In genomic region chr11:110095858-110096257, GRCm38 (mm10) we compare ENCODE assay signal across 8 mouse cellular contexts. TPM values are rescaled to one million over a fixed set of nuclear protein-coding genes. Genes with fewer than 3 reads are reported as not detected.
DNase-seq lines count a peak whose midpoint lies in the region; ATAC-seq and TF ChIP-seq lines count a peak whose summit lies in the region.
"Had no signal": no experiment of that assay in that cellular context is flagged by ENCODE, and none has a peak within 500 bp of the region (broad histone marks: within the 10 kb centered on the region; RNA-seq: fewer than 3 reads in every experiment).

Abca8a (minus strand) TSS chr11:110095978.

- H3K79me2 ChIP-seq in myocyte (ENCODE audit: control insufficient read depth, insufficient read depth): no peaks in the 10 kb centered on the region

- H3K9ac ChIP-seq in embryonic facial prominence, embryonic 14.5 days (ENCODE audit: low read depth, low read length): no peak within 1 kb of the TSS
- no peak within 1 kb of the TSS for H3K9ac ChIP-seq in heart, postnatal 0 days (replicated peaks; ENCODE audit: low read depth, low read length)
- H3K9ac ChIP-seq: heart, embryonic 13.5 days had no signal

- H3K27ac ChIP-seq in embryonic facial prominence, embryonic 14.5 days (replicated peaks; ENCODE audit: low read depth, low read length): peak within 1 kb of the TSS; percentile 74
- peak within 1 kb of the TSS; percentile 13; the same call in 1 of the 2 replicates for H3K27ac ChIP-seq in heart, postnatal 0 days (ENCODE audit: low read depth)
- H3K27ac ChIP-seq: heart, embryonic 13.5 days had no signal

- no peak for TF ChIP-seq CTCF in lung, adult 2 months (IDR thresholded peaks at IDR 0.05; ENCODE audit: insufficient read depth, low read length)
- TF ChIP-seq CTCF in heart, postnatal 0 days (IDR thresholded peaks at IDR 0.05; ENCODE audit: low read depth): no peak

- WGBS in lung, adult 2 months: 54% methylated on average over 5 of the region's 5 CpGs
- 50% methylated on average over 5 of the region's 5 CpGs for WGBS in embryonic facial prominence, embryonic 14.5 days
- 57% methylated on average over 5 of the region's 5 CpGs for WGBS in heart, postnatal 0 days

- H3K9me3 ChIP-seq in embryonic facial prominence, embryonic 14.5 days (ENCODE audit: control insufficient read depth, low read length): 0 out of 2 replicates have a peak, but pooled peaks cover 4% of the 10 kb centered on the region
- H3K9me3 ChIP-seq in heart, postnatal 0 days (replicated peaks; ENCODE audit: control insufficient read depth, low read length): no peaks in the 10 kb centered on the region

- H3K36me3 ChIP-seq in embryonic facial prominence, embryonic 14.5 days (ENCODE audit: control insufficient read depth, insufficient read depth, low read length): no peaks in the 10 kb centered on the region
- no peaks in the 10 kb centered on the region for H3K36me3 ChIP-seq in heart, postnatal 0 days (replicated peaks; ENCODE audit: control insufficient read depth, insufficient read depth, low read length)
- no peaks in the 10 kb centered on the region for H3K36me3 ChIP-seq in myocyte (ENCODE audit: control insufficient read depth, insufficient read depth)
- H3K36me3 ChIP-seq: heart, embryonic 13.5 days had no signal

- TF ChIP-seq POLR2A in lung, adult 2 months (IDR thresholded peaks at IDR 0.05; ENCODE audit: borderline replicate concordance, extremely low read depth, low read depth, low read length): no peak
- TF ChIP-seq POLR2A in myocyte (IDR thresholded peaks at IDR 0.05; ENCODE audit: insufficient read length, low read depth): no peak

- no peaks in the 10 kb centered on the region for H3K4me1 ChIP-seq in lung, adult 2 months (ENCODE audit: control insufficient read depth, insufficient read depth, low read length)
- no peaks in the 10 kb centered on the region for H3K4me1 ChIP-seq in embryonic facial prominence, embryonic 14.5 days (ENCODE audit: control insufficient read depth, insufficient read depth, low read length)
- no peaks in the 10 kb centered on the region for H3K4me1 ChIP-seq in heart, postnatal 0 days (ENCODE audit: control insufficient read depth, insufficient read depth)
- H3K4me1 ChIP-seq: heart, embryonic 13.5 days had no signal

- H3K4me2 ChIP-seq in embryonic facial prominence, embryonic 14.5 days (ENCODE audit: low read depth, low read length): peak within 1 kb of the TSS; percentile 25
- peak within 1 kb of the TSS; percentile 13; the same call in 1 of the 2 replicates for H3K4me2 ChIP-seq in heart, postnatal 0 days (ENCODE audit: low read depth, low read length)
- H3K4me2 ChIP-seq in myocyte (ENCODE audit: low read depth): peak within 1 kb of the TSS; percentile 34
- H3K4me2 ChIP-seq: heart, embryonic 13.5 days had no signal

- ATAC-seq in embryonic facial prominence, embryonic 14.5 days (ENCODE audit: low read depth): no peak
- ATAC-seq in heart, postnatal 0 days (ENCODE audit: insufficient read depth, low read depth): no peak
- no peak for ATAC-seq in erythroid progenitor cell, adult 5-6 weeks (replicated peaks; ENCODE audit: low FRiP score, poor library complexity, severe bottlenecking)

- DNase-seq in lung, adult 2 months: no peak
- DNase-seq in lung, postnatal 4 days: no peak
- peak; percentile 69 for DNase-seq in embryonic facial prominence, embryonic 14.5 days (ENCODE audit: low spot score)
- DNase-seq in heart, postnatal 0 days (ENCODE audit: low spot score): no peak
- no peak for DNase-seq in spleen, postnatal 14 days (ENCODE audit: low spot score in 2 of 2)

- H3ac ChIP-seq in myocyte (ENCODE audit: control insufficient read depth, insufficient read length): no peak within 1 kb of the TSS

- H3K4me3 ChIP-seq in lung, adult 2 months (replicated peaks; ENCODE audit: extremely low read depth, low read depth, low read length): peak within 1 kb of the TSS; percentile 57
- no peak within 1 kb of the TSS for H3K4me3 ChIP-seq in embryonic facial prominence, embryonic 14.5 days (ENCODE audit: low read depth, low read length)
- H3K4me3 ChIP-seq in heart, postnatal 0 days (ENCODE audit: low read depth, low read length): peak within 1 kb of the TSS; percentile 21
- no peak within 1 kb of the TSS for H3K4me3 ChIP-seq in myocyte
- H3K4me3 ChIP-seq: heart, embryonic 13.5 days had no signal

- no peaks in the 10 kb centered on the region for H3K27me3 ChIP-seq in embryonic facial prominence, embryonic 14.5 days (replicated peaks; ENCODE audit: control insufficient read depth, insufficient read depth, low read length)
- H3K27me3 ChIP-seq in heart, postnatal 0 days (ENCODE audit: control insufficient read depth, insufficient read depth, low read length): no peaks in the 10 kb centered on the region
- no peaks in the 10 kb centered on the region for H3K27me3 ChIP-seq in myocyte (ENCODE audit: control insufficient read depth, insufficient read depth, insufficient read length)
- H3K27me3 ChIP-seq: heart, embryonic 13.5 days had no signal

- TF ChIP-seq EP300 in heart, postnatal 0 days (IDR thresholded peaks at IDR 0.05; ENCODE audit: low read depth): no peak

TF ChIP-seq in myocyte, 11 proteins besides CTCF, POLR2A, EP300 and RAD21:
- TF ChIP-seq TCF12 (IDR thresholded peaks at IDR 0.05; ENCODE audit: insufficient read depth, poor library complexity, severe bottlenecking): no peak
- TF ChIP-seq MYOG (IDR thresholded peaks at IDR 0.05; ENCODE audit: control insufficient read depth in 1 of 3, insufficient read depth in 1 of 3, insufficient read length in 2 of 3, low read depth in 2 of 3): no peak
- TF ChIP-seq USF1 (IDR thresholded peaks at IDR 0.05; ENCODE audit: low read depth): no peak
- TF ChIP-seq CEBPB (IDR thresholded peaks at IDR 0.05; ENCODE audit: insufficient read depth, poor library complexity, severe bottlenecking): no peak
- TF ChIP-seq MAX (IDR thresholded peaks at IDR 0.05; ENCODE audit: low read depth): no peak
- TF ChIP-seq REST (IDR thresholded peaks at IDR 0.05; ENCODE audit: insufficient read depth, insufficient read length): no peak
- no peak for TF ChIP-seq SRF (IDR thresholded peaks at IDR 0.05; ENCODE audit: control insufficient read depth, insufficient read length, low read depth)
- TF ChIP-seq E2F4 (IDR thresholded peaks at IDR 0.05; ENCODE audit: insufficient read depth): no peak
- no peak for TF ChIP-seq TCF3 (IDR thresholded peaks at IDR 0.05; ENCODE audit: insufficient read length, low read depth)
- no peak for TF ChIP-seq POLR2AphosphoS2 (IDR thresholded peaks at IDR 0.05; ENCODE audit: insufficient read length, low read depth)
- TF ChIP-seq MYOD1 (IDR thresholded peaks at IDR 0.05; ENCODE audit: control insufficient read depth in 1 of 3, insufficient read length in 2 of 3, low read depth in 2 of 3): no peak
TF ChIP-seq in myocyte: peak in this region for 0.

RNA-seq across cellular contexts. Expression of gene Abca8a, which starts in this region (rescaled TPM):
- 16.5 and 23.0 TPM in 2 replicates for polyA plus RNA-seq in lung, adult 2 months (2012; rRNA removed)
- polyA plus RNA-seq in embryonic facial prominence, embryonic 14.5 days (2014; fragmentation: Nextera tagmentation; extraction: Ambion mirVana): 13.1 and 17.9 TPM in 2 replicates
- total RNA-seq in heart, postnatal 0 days (2014; rRNA removed; ENCODE audit: low replicate concordance): 5.8 and 14.7 TPM in 2 replicates
- 7.3 and 7.5 TPM in 2 replicates for polyA plus RNA-seq in heart, postnatal 0 days (2015; fragmentation: Nextera tagmentation; extraction: Ambion mirVana)
- 0.14 TPM for polyA plus RNA-seq in myocyte (2012; fragmentation: generic; extraction: Trizol)
- total RNA-seq in erythroid progenitor cell, adult 5-6 weeks (2015; ENCODE audit: low replicate concordance): not detected in 2 replicates
- 0.13 and 0.76 TPM in 2 replicates for total RNA-seq in erythroid progenitor cell, adult 5-6 weeks (2017; ENCODE audit: low replicate concordance)

Comparison
In these comparisons a context has a peak if more than half of its experiments do, and no peak if none do; other contexts are left out.
1. H3K4me3 ChIP-seq: peak in lung, adult 2 months (single experiment) and heart, postnatal 0 days (single experiment); none in embryonic facial prominence, embryonic 14.5 days (single experiment) and myocyte (single experiment).
2. Peak in every context shown above with its lines, with median percentiles within 50 percentile points of each other: H3K4me2 ChIP-seq.